Mouse (Mus musculus): ENCODE results near the gene Capns1. TPM values are rescaled to one million over a fixed set of nuclear protein-coding genes. Genes with fewer than 3 reads are reported as not detected.
A peak's percentile ranks its signal among the peaks of the same experiment; 100 is the strongest.
"Not testable (repeated sequence)": the region's sequence is repeated elsewhere in the genome, so short reads cannot be mapped to it uniquely, and the experiment has no call there.

The Capns1 gene
- polyA plus RNA-seq (2014; fragmentation: Nextera tagmentation; extraction: Ambion mirVana) = 61.7 and 63.1 TPM in 2 replicates

GRCm38 (mm10) chr7:30198481-30198971, at the start of gene Capns1:
Capns1 (minus strand) TSS chr7:30198811.
- Histone ChIP-seq H3K4me3 (ENCODE audit: low read depth, low read length) (peak within 1 kb of the TSS; percentile 6; the same call in 1 of the 2 replicates), H3K4me1 (ENCODE audit: control insufficient read depth, insufficient read depth, low read length) (peaks cover 5% of the 10 kb centered on the region), H3K27ac (ENCODE audit: low read depth, low read length) (no peak within 1 kb of the TSS), H3K9me3 (ENCODE audit: control insufficient read depth, low read length) (no peaks in the 10 kb centered on the region), H3K36me3 (ENCODE audit: control insufficient read depth, insufficient read depth, low read length) (no peaks in the 10 kb centered on the region), H3K4me2 (ENCODE audit: low read depth, low read length) (0 out of 2 replicates have a peak within 1 kb of the TSS, but pooled peaks have one; percentile 19), H3K9ac (replicated peaks; ENCODE audit: low read depth, low read length) (no peak within 1 kb of the TSS), H3K27me3 (ENCODE audit: control insufficient read depth, insufficient read depth, low read length) (no peaks in the 10 kb centered on the region)
- 9% methylated on average over 8 of the region's 8 CpGs for WGBS
- ATAC-seq (ENCODE audit: low read depth) = no peak

DNA sequence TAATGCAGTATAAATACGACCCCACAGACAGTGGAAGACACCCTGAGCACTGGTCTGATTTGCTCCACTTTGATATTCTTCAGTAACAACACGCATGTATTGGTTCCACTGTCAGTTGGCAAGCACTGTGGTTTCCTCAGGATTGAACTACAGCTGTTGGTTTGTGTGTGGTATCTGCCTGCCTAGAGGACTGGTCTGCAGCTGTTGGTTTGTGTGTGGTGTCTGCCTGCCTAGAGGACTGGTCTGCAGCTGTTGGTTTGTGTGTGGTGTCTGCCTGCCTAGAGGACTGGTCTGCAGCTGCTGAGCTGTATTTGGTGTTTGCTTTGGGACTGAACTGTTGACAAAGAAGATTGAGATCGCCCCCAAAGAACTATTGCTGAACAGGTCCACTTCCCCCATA, 38.8 kb upstream of the Capns1 start:
- not testable (repeated sequence) for H3K4me3 ChIP-seq (ENCODE audit: low read depth, low read length); ATAC-seq (ENCODE audit: low read depth); H3K27me3 ChIP-seq (ENCODE audit: control insufficient read depth, insufficient read depth, low read length); H3K27ac ChIP-seq (ENCODE audit: low read depth, low read length); H3K36me3 ChIP-seq (ENCODE audit: control insufficient read depth, insufficient read depth, low read length); H3K4me2 ChIP-seq (ENCODE audit: low read depth, low read length); H3K9ac ChIP-seq (replicated peaks; ENCODE audit: low read depth, low read length); H3K4me1 ChIP-seq (ENCODE audit: control insufficient read depth, insufficient read depth, low read length); H3K9me3 ChIP-seq (ENCODE audit: control insufficient read depth, low read length)
- 87% methylated on average over 3 of the region's 3 CpGs for WGBS

- Histone ChIP-seq H3K4me3 (ENCODE audit: low read depth, low read length) (no peak within 1 kb of the TSS), H3K9ac (replicated peaks; ENCODE audit: low read depth, low read length) (no peak within 1 kb of the TSS), H3K36me3 (ENCODE audit: control insufficient read depth, insufficient read depth, low read length) (no peaks in the 10 kb centered on the region), H3K4me1 (ENCODE audit: control insufficient read depth, insufficient read depth, low read length) (peaks cover 14% of the 10 kb centered on the region), H3K27ac (ENCODE audit: low read depth, low read length) (no peak within 1 kb of the TSS), H3K27me3 (ENCODE audit: control insufficient read depth, insufficient read depth, low read length) (no peaks in the 10 kb centered on the region), H3K4me2 (ENCODE audit: low read depth, low read length) (no peak within 1 kb of the TSS), H3K9me3 (ENCODE audit: control insufficient read depth, low read length) (no peaks in the 10 kb centered on the region)
- no peak for ATAC-seq (ENCODE audit: low read depth)
- 82% methylated on average over 4 of the region's 4 CpGs for WGBS
Observed at GRCm38 (mm10) chr7:30235625-30236024, 37.0 kb upstream of the Capns1 start, which contains the start of gene Ovol3. Ovol3 (minus strand) TSS chr7:30235725.

- 96% methylated on average over 8 of the region's 8 CpGs for WGBS
- no peak overlapping the region for H3K27ac ChIP-seq (ENCODE audit: low read depth, low read length)
- H3K4me2 ChIP-seq (ENCODE audit: low read depth, low read length) = no peak overlapping the region
- ATAC-seq (ENCODE audit: low read depth) = no peak
- no peak overlapping the region for H3K4me3 ChIP-seq (ENCODE audit: low read depth, low read length)
- H3K27me3 ChIP-seq (ENCODE audit: control insufficient read depth, insufficient read depth, low read length) = no peaks in the 10 kb centered on the region
- H3K9ac ChIP-seq (replicated peaks; ENCODE audit: low read depth, low read length) = no peak overlapping the region
- H3K36me3 ChIP-seq (ENCODE audit: control insufficient read depth, insufficient read depth, low read length) = no peaks in the 10 kb centered on the region
- H3K4me1 ChIP-seq (ENCODE audit: control insufficient read depth, insufficient read depth, low read length) = peaks cover 16% of the 10 kb centered on the region
- H3K9me3 ChIP-seq (ENCODE audit: control insufficient read depth, low read length) = no peaks in the 10 kb centered on the region
Observed at GRCm38 (mm10) chr7:30235091-30235490, 36.5 kb upstream of the Capns1 start.

GRCm38 (mm10) chr7:30234276-30234858, 35.8 kb upstream of the Capns1 start:
- 93% methylated on average over 15 of the region's 15 CpGs for WGBS
- no peak for ATAC-seq (ENCODE audit: low read depth)

GRCm38 (mm10) chr7:30233387-30233786, 34.8 kb upstream of the Capns1 start:
- Histone ChIP-seq H3K36me3 (ENCODE audit: control insufficient read depth, insufficient read depth, low read length) (no peaks in the 10 kb centered on the region; the same call in 1 of the 2 replicates), H3K9me3 (ENCODE audit: control insufficient read depth, low read length) (no peaks in the 10 kb centered on the region), H3K9ac (replicated peaks; ENCODE audit: low read depth, low read length) (no peak overlapping the region), H3K4me2 (ENCODE audit: low read depth, low read length) (0 out of 2 replicates have a peak overlapping the region, but pooled peaks have one; percentile 60), H3K4me3 (ENCODE audit: low read depth, low read length) (no peak overlapping the region), H3K27me3 (ENCODE audit: control insufficient read depth, insufficient read depth, low read length) (no peaks in the 10 kb centered on the region), H3K4me1 (ENCODE audit: control insufficient read depth, insufficient read depth, low read length) (peaks cover 16% of the 10 kb centered on the region), H3K27ac (ENCODE audit: low read depth, low read length) (no peak overlapping the region)
- WGBS = 91% methylated on average over 20 of the region's 20 CpGs
- ATAC-seq (ENCODE audit: low read depth) = no peak

More at GRCm38 (mm10) chr7:30234276-30234858, 35.8 kb upstream of the Capns1 start:
- Histone ChIP-seq H3K4me1 (ENCODE audit: control insufficient read depth, insufficient read depth, low read length) (peaks cover 16% of the 10 kb centered on the region), H3K27ac (ENCODE audit: low read depth, low read length) (no peak overlapping the region), H3K9me3 (ENCODE audit: control insufficient read depth, low read length) (no peaks in the 10 kb centered on the region), H3K9ac (replicated peaks; ENCODE audit: low read depth, low read length) (no peak overlapping the region), H3K36me3 (ENCODE audit: control insufficient read depth, insufficient read depth, low read length) (no peaks in the 10 kb centered on the region; the same call in 1 of the 2 replicates), H3K4me3 (ENCODE audit: low read depth, low read length) (no peak overlapping the region), H3K27me3 (ENCODE audit: control insufficient read depth, insufficient read depth, low read length) (no peaks in the 10 kb centered on the region), H3K4me2 (ENCODE audit: low read depth, low read length) (no peak overlapping the region)

- H3K9ac ChIP-seq (replicated peaks; ENCODE audit: low read depth, low read length) = peak overlapping the region; percentile 75
- 5% methylated on average over 24 of the region's 24 CpGs for WGBS
- peak; percentile 20 for ATAC-seq (ENCODE audit: low read depth)
Observed at GRCm38 (mm10) chr7:30232631-30233148, 34.1 kb upstream of the Capns1 start.

GRCm38 (mm10) chr7:30231669-30232454, 33.3 kb upstream of the Capns1 start, which contains the start of the genes Polr2i and Tbcb:
Polr2i (plus strand) TSS chr7:30231948.
Tbcb (minus strand) TSS chr7:30232272.
- Histone ChIP-seq H3K4me3 (ENCODE audit: low read depth, low read length) (peak within 1 kb of the TSS; percentile 68), H3K27me3 (ENCODE audit: control insufficient read depth, insufficient read depth, low read length) (no peaks in the 10 kb centered on the region), H3K9ac (replicated peaks; ENCODE audit: low read depth, low read length) (peak within 1 kb of the TSS; percentile 75), H3K4me2 (ENCODE audit: low read depth, low read length) (peak within 1 kb of the TSS; percentile 74), H3K9me3 (ENCODE audit: control insufficient read depth, low read length) (no peaks in the 10 kb centered on the region), H3K36me3 (ENCODE audit: control insufficient read depth, insufficient read depth, low read length) (peaks cover 11% of the 10 kb centered on the region), H3K4me1 (ENCODE audit: control insufficient read depth, insufficient read depth, low read length) (peaks cover 16% of the 10 kb centered on the region), H3K27ac (ENCODE audit: low read depth, low read length) (peak within 1 kb of the TSS; percentile 96)
- ATAC-seq (ENCODE audit: low read depth) = peak; percentile 95
- WGBS = under 1% methylated on average over 67 of the region's 67 CpGs

More at GRCm38 (mm10) chr7:30232631-30233148, 34.1 kb upstream of the Capns1 start:
- H3K4me2 ChIP-seq (ENCODE audit: low read depth, low read length) = peak overlapping the region; percentile 60
- no peaks in the 10 kb centered on the region for H3K9me3 ChIP-seq (ENCODE audit: control insufficient read depth, low read length)
- H3K4me1 ChIP-seq (ENCODE audit: control insufficient read depth, insufficient read depth, low read length) = peaks cover 16% of the 10 kb centered on the region
- peaks cover 4% of the 10 kb centered on the region for H3K36me3 ChIP-seq (ENCODE audit: control insufficient read depth, insufficient read depth, low read length)
- H3K27me3 ChIP-seq (ENCODE audit: control insufficient read depth, insufficient read depth, low read length) = no peaks in the 10 kb centered on the region
- H3K4me3 ChIP-seq (ENCODE audit: low read depth, low read length) = peak overlapping the region; percentile 68
- H3K27ac ChIP-seq (ENCODE audit: low read depth, low read length) = peak overlapping the region; percentile 96

Data from neural tube, embryonic 14.5 days (tissue).